Mouse (Mus musculus): Measurements from ENCODE around the gene Ninl. TPM values are rescaled to one million over a fixed set of nuclear protein-coding genes. Genes with fewer than 3 reads are reported as not detected.

Ninl gene
- polyA plus RNA-seq, 1 experiment from 2014 or later, result 6.7 TPM

DNA sequence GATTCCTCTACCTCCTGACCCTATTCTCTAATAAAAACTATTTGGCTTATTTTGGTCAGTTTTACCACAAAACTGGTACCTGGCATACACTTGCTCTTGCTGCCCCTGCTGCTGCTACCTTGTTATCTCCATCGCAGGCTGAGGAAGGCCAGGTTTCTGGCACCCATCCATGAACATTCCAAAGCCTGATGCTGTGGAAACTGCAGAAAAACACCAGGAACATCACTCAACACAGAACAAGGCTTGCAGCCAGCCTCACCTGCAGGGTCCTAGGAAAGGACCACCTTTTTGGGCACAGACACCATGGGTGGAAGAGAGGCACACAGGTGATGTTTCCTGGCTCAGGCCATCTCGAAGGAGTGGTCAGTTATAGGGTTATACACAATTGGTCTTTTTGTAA, 48.7 kb downstream of the Ninl start:
- H3K27ac ChIP-seq, result no peak overlapping the region
- H3K9ac ChIP-seq (ENCODE audit: low read depth, low read length), result no peak overlapping the region
- H3K9me3 ChIP-seq (replicated peaks; ENCODE audit: low read length), result no peaks in the 10 kb centered on the region
- WGBS, result 76% methylated on average over 2 of the region's 2 CpGs
- H3K4me3 ChIP-seq (replicated peaks; ENCODE audit: low read depth, low read length), result no peak overlapping the region
- TF ChIP-seq CTCF (IDR thresholded peaks at IDR 0.05; ENCODE audit: low read depth), result no peak
- no peaks in the 10 kb centered on the region for H3K27me3 ChIP-seq (ENCODE audit: insufficient read depth, low read length)
- H3K4me2 ChIP-seq (ENCODE audit: low read length), result no peak overlapping the region
- DNase-seq (ENCODE audit: low spot score) (no peak), ATAC-seq (replicated peaks; ENCODE audit: low FRiP score, low read depth) (no peak)
- no peaks in the 10 kb centered on the region for H3K4me1 ChIP-seq (replicated peaks; ENCODE audit: insufficient read depth, low read length)
- no peaks in the 10 kb centered on the region for H3K36me3 ChIP-seq (ENCODE audit: insufficient read depth, low read length)

DNA sequence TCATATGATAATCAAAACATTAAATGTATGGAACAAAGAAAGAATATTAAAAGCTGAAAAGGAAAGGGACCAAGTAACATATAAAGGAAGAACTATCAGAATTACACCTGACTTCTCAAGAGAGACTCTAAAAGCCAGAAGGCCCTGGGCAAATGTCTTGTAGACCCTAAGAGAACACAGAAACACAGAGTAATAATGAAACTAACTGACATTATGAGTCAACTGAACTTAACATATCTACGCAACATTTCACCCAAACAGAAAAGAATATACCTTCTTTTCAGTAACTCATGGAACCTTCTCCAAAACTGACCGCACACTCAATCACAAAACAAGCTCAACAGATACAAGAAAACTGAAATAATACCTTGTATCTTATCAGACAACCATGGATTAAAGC, 53.8 kb downstream of the Ninl start:
- H3K27me3 ChIP-seq (ENCODE audit: insufficient read depth, low read length), result no peaks in the 10 kb centered on the region
- H3K4me1 ChIP-seq (replicated peaks; ENCODE audit: insufficient read depth, low read length), result no peaks in the 10 kb centered on the region
- no peak overlapping the region for H3K4me2 ChIP-seq (ENCODE audit: low read length)
- H3K4me3 ChIP-seq (replicated peaks; ENCODE audit: low read depth, low read length), result no peak overlapping the region
- ATAC-seq (replicated peaks; ENCODE audit: low FRiP score, low read depth) (no peak), DNase-seq (ENCODE audit: low spot score) (no peak)
- TF ChIP-seq CTCF (IDR thresholded peaks at IDR 0.05; ENCODE audit: low read depth), result no peak
- H3K9ac ChIP-seq (ENCODE audit: low read depth, low read length), result no peak overlapping the region
- no peaks in the 10 kb centered on the region for H3K9me3 ChIP-seq (replicated peaks; ENCODE audit: low read length)
- WGBS, result 94% methylated on average over 2 of the region's 2 CpGs
- H3K36me3 ChIP-seq (ENCODE audit: insufficient read depth, low read length), result no peaks in the 10 kb centered on the region
- H3K27ac ChIP-seq, result no peak overlapping the region

DNA sequence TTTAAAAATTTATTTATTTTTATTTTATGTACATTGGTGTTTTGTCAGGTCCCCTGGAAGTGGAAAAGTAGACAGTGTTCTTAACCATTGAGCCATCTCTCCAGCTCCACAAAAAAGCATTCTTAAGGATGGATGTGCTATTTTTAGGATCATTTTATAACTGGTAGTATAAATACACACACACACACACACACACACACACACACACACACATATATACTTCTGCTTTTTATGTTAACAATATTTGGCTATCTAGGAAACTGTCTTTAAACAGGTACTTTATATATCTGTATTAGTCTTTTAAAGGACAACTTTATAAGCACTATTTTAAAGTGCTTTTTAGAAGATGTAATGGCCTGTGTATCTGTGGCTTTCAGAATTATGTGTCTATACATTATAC, 57.1 kb downstream of the Ninl start:
- Histone ChIP-seq H3K4me3 (replicated peaks; ENCODE audit: low read depth, low read length) (no peak overlapping the region), H3K27ac (no peak overlapping the region), H3K4me1 (replicated peaks; ENCODE audit: insufficient read depth, low read length) (no peaks in the 10 kb centered on the region), H3K9ac (ENCODE audit: low read depth, low read length) (no peak overlapping the region), H3K4me2 (ENCODE audit: low read length) (no peak overlapping the region), H3K27me3 (ENCODE audit: insufficient read depth, low read length) (no peaks in the 10 kb centered on the region), H3K9me3 (replicated peaks; ENCODE audit: low read length) (no peaks in the 10 kb centered on the region), H3K36me3 (ENCODE audit: insufficient read depth, low read length) (no peaks in the 10 kb centered on the region)
- DNase-seq (ENCODE audit: low spot score) (no peak), ATAC-seq (replicated peaks; ENCODE audit: low FRiP score, low read depth) (no peak)
- TF ChIP-seq CTCF (IDR thresholded peaks at IDR 0.05; ENCODE audit: low read depth), result no peak

DNA sequence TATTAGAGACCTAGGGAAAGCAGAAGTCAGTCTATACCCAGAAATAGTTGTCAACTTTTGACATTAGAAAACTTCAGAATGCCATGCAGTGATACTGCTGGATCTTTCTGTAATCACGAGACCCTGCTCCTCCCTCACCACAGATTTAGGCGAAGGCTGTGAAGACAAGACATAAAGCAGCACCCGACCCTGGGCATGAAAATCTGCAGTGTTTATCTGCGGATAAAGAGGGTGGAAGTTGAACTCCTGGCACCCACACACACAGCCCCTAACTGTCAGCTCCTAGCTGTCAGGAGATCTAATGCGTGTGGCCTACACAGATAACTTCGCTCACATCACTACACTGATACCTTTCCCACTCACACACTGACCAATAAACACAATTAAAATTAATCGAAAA, 57.7 kb downstream of the Ninl start:
- DNase-seq (ENCODE audit: low spot score) (no peak), ATAC-seq (replicated peaks; ENCODE audit: low FRiP score, low read depth) (no peak)
- H3K4me1 ChIP-seq (replicated peaks; ENCODE audit: insufficient read depth, low read length), result no peaks in the 10 kb centered on the region
- no peaks in the 10 kb centered on the region for H3K9me3 ChIP-seq (replicated peaks; ENCODE audit: low read length)
- H3K9ac ChIP-seq (ENCODE audit: low read depth, low read length), result no peak overlapping the region
- no peaks in the 10 kb centered on the region for H3K36me3 ChIP-seq (ENCODE audit: insufficient read depth, low read length)
- no peak overlapping the region for H3K4me2 ChIP-seq (ENCODE audit: low read length)
- 76% methylated on average over 7 of the region's 7 CpGs for WGBS
- no peak for TF ChIP-seq CTCF (IDR thresholded peaks at IDR 0.05; ENCODE audit: low read depth)
- H3K27me3 ChIP-seq (ENCODE audit: insufficient read depth, low read length), result no peaks in the 10 kb centered on the region
- H3K4me3 ChIP-seq (replicated peaks; ENCODE audit: low read depth, low read length), result no peak overlapping the region
- H3K27ac ChIP-seq, result no peak overlapping the region

DNA sequence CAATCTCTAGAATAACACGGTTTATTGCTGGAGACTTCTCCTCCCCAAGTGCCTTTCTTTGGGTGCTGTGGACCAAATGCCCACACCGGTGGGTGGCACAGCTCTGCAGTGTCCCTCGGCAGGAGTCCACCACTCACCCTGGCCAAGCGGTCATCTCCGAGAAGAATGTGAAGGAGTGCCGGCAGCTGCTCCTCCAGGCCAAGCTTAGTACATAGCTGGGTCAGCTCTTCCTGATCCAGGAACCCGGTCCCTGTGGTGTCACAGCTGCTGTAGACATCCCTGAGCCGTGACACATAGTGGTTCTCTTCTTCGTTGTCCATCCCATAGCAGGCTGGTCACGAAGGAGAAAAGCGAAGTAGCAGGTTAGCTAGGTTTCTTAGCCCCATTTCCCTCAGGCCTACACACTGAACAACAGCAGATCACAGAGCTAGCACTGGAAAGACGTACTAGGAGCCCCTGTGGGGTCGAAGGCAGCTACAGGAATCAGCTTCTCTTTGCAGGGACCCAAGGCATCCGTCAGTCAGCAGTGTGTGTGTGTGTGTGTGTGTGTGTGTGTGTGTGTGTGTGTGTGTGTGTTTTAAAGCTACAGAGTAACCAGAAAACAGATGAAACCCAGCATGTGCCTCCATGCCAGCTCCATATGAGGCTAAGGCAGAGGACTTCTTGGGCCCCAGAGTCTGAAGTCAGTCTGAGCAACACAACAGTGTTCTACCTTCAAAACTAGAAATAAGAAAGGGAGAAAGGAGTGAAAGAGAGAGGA, 59.1 kb downstream of the Ninl start:
- Histone ChIP-seq H3K27ac (no peak overlapping the region), H3K9me3 (replicated peaks; ENCODE audit: low read length) (no peaks in the 10 kb centered on the region), H3K9ac (ENCODE audit: low read depth, low read length) (no peak overlapping the region), H3K36me3 (ENCODE audit: insufficient read depth, low read length) (0 out of 2 replicates have a peak, but pooled peaks cover 6% of the 10 kb centered on the region), H3K27me3 (ENCODE audit: insufficient read depth, low read length) (no peaks in the 10 kb centered on the region), H3K4me1 (replicated peaks; ENCODE audit: insufficient read depth, low read length) (no peaks in the 10 kb centered on the region), H3K4me3 (replicated peaks; ENCODE audit: low read depth, low read length) (no peak overlapping the region), H3K4me2 (ENCODE audit: low read length) (no peak overlapping the region)
- no peak for DNase-seq (ENCODE audit: low spot score)
- no peak for TF ChIP-seq CTCF (IDR thresholded peaks at IDR 0.05; ENCODE audit: low read depth)
- WGBS, result 84% methylated on average over 14 of the region's 14 CpGs
- no peak for ATAC-seq (replicated peaks; ENCODE audit: low FRiP score, low read depth)

DNA sequence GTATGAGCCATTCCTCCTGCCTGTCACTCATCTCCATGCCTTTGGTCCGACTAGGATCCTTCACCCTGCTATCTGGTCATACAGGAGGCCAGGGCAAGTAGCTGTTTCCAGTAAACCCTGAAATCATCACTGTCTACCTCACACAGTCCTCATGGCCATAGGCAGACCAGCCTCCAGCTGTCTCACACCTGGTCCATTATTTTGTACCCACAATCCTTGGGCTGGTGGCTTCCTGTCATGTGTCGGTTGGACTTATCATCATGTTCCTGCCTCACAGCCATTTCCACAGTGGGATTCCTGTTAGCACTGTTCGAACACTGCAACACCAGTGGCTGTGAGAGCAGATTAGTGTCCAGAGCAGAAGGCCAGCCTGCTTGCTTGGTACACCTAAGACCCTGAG, 60.4 kb downstream of the Ninl start:
- H3K9ac ChIP-seq (ENCODE audit: low read depth, low read length), result no peak overlapping the region
- H3K9me3 ChIP-seq (replicated peaks; ENCODE audit: low read length), result no peaks in the 10 kb centered on the region
- H3K4me1 ChIP-seq (replicated peaks; ENCODE audit: insufficient read depth, low read length), result no peaks in the 10 kb centered on the region
- no peaks in the 10 kb centered on the region for H3K27me3 ChIP-seq (ENCODE audit: insufficient read depth, low read length)
- DNase-seq (ENCODE audit: low spot score), result no peak
- no peak overlapping the region for H3K4me2 ChIP-seq (ENCODE audit: low read length)
- no peak overlapping the region for H3K27ac ChIP-seq
- no peak overlapping the region for H3K4me3 ChIP-seq (replicated peaks; ENCODE audit: low read depth, low read length)
- ATAC-seq (replicated peaks; ENCODE audit: low FRiP score, low read depth), result no peak
- H3K36me3 ChIP-seq (ENCODE audit: insufficient read depth, low read length), result 0 out of 2 replicates have a peak, but pooled peaks cover 6% of the 10 kb centered on the region
- no peak for TF ChIP-seq CTCF (IDR thresholded peaks at IDR 0.05; ENCODE audit: low read depth)
- WGBS, result 89% methylated on average over 3 of the region's 3 CpGs

DNA sequence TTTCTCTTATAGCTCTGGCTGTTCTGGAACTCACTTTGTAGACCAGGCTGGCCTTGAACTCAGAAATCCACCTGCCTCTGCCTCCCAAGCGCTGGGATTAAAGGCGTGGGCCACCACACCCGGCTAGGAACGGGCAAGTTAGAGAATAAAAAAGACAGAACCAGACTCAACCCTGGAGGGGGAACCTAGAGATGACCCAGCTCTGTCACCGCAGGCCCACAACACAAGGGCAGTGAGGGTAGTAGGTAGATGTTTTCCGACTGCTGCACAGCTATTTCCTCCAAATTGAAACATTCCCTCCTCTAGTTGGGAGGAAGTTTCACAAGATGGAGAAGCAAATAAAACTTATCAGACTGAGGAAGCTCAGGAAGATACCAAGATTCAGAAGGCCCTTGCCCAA, 61.5 kb downstream of the Ninl start:
- DNase-seq (ENCODE audit: low spot score), result no peak
- H3K9ac ChIP-seq (ENCODE audit: low read depth, low read length), result no peak overlapping the region
- H3K27me3 ChIP-seq (ENCODE audit: insufficient read depth, low read length), result no peaks in the 10 kb centered on the region
- no peak for TF ChIP-seq CTCF (IDR thresholded peaks at IDR 0.05; ENCODE audit: low read depth)
- ATAC-seq (replicated peaks; ENCODE audit: low FRiP score, low read depth), result no peak
- H3K9me3 ChIP-seq (replicated peaks; ENCODE audit: low read length), result no peaks in the 10 kb centered on the region
- no peak overlapping the region for H3K27ac ChIP-seq
- no peak overlapping the region for H3K4me2 ChIP-seq (ENCODE audit: low read length)
- WGBS, result 89% methylated on average over 6 of the region's 6 CpGs
- no peak overlapping the region for H3K4me3 ChIP-seq (replicated peaks; ENCODE audit: low read depth, low read length)
- no peaks in the 10 kb centered on the region for H3K4me1 ChIP-seq (replicated peaks; ENCODE audit: insufficient read depth, low read length)
- 0 out of 2 replicates have a peak, but pooled peaks cover 10% of the 10 kb centered on the region for H3K36me3 ChIP-seq (ENCODE audit: insufficient read depth, low read length)
